Mouse (Mus musculus) T-helper 17 cell (primary cell): ENCODE data around the gene Ccdc61.

ENCODE experiments used
- in situ Hi-C, 2 experiments: fragments of 300-600 bp; cut with MboI, MseI; formaldehyde crosslinking; loops; 1 replicate in 1 of 2; 2 replicates in 1 of 2; pipeline ENCODE4 v1.15.1; 2025; ENCODE audit warnings: high pct_unique_total_duplicates in 2 of 2

The Ccdc61 gene

GRCm38 (mm10) chr7:18916254-18916653 is 6.0 kb upstream of the Ccdc61 start:
- in situ Hi-C loops, result no loop called here

- in situ Hi-C loops, result loop anchor here (5.0 to 10.0 kb wide), 2 partner anchors 78 to 825 kb away; partner anchors contain the start of gene Nanos2 (in 1 of the 2)
These were observed 418 bp downstream of the Ccdc61 start for GRCm38 (mm10) chr7:18909797-18910196.

DNA sequence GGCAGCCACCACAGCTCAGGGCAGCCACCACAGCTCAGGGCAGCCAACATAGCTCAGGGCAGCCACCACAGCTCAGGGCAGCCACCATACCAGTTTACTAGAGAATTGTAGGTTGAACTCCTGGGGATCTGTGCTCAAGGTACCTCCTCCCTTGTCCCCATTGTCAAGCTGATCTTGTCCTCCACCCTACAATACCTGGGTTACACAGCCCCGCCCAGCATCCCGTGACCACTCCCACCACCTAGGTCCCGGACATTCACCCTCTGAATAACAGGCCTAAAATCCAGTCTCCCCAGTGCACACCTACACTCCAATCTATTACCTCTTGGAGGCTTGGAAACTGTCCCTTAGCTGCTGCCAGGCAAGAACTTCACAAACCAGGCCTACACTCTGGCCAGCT is 5.2 kb downstream of the Ccdc61 start:
- in situ Hi-C loops, result loop anchor here in 1 of 2 experiments (10.0 kb wide), 1 partner anchor 830 kb away; no protein-coding TSS in a partner anchor

DNA sequence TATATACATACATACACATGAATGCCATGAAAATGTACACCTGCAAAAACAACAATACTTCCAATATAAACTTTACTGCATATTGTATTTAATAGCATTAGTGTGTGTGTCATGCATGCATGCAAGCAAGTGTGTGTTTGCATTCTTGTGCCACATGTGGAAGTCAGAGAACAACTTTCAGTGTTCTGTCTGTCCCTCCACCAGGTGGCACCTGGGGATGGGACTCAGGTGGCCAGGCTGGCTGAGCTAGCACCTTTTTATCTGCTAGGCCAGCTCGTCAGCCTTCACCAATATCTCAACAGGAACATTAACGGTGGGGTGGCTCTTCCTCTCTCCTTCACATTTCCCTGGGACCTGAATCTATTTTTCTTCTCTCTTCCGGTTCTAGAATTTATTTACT is 7.7 kb downstream of the Ccdc61 start:
- in situ Hi-C loops, result loop anchor here in 1 of 2 experiments (10.0 kb wide), 1 partner anchor 832 kb away; no protein-coding TSS in a partner anchor

DNA sequence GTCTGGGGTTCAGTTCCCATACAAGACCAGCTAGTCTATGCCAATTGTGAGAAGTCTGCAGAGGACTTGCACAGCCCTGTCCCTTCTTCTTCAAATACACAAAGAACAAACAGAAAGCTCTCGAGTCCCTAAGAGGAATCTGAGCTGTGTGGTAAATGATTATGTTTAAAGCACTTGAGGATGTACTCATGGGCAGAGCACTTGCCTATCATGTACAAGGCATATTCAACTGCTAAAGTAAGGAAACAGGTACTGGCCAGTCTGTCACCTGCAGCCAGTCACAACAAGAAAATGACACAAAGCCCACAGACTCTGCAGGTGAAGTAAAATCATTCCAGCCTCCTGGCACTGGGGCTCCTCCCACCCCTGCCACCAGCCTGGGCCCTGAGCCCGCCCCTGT is 9.7 kb downstream of the Ccdc61 start:
- in situ Hi-C loops, result loop anchor here in 1 of 2 experiments (10.0 kb wide), 1 partner anchor 834 kb away; no protein-coding TSS in a partner anchor

- in situ Hi-C loops, result no loop called here
These were observed 13.7 kb downstream of the Ccdc61 start for GRCm38 (mm10) chr7:18896536-18896935.

DNA sequence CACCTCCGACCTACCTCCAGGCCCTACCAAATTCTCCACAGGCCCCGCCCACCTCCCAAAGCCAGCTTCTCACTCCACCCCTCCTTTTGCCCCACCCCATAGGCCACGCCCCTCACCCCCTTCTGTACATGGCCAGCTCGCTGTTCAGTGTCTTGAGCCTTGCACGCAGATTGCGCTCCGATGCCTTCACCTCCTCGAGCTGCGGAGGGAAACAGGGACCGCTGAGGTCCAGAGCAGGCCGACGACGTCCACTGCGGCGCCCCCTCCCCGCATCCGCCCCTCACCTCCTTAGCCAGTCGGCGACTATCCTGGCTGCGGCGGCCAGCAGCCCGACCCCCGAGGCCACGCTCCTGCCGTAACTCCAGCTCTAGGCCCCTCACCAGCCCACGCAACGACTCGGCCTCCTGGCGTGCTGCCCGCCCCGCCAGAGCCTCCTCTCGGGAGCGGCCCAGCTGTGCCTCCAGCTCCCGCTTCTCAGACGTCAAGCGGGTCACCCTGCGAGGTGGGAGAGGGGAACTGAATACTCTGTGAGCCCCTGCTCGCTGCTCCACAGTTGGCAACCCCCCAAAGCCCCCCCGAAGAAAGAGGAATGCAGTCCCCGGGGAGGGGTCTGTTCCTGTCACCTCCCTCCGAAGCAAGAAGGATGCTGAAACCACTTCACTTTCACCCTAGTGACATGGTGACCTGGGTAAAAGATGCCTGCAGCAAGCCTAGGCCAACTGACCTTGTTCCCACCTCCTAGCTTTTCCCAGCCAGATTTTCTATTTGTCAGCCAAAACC is 16.4 kb downstream of the Ccdc61 start:
- in situ Hi-C loops, result no loop called here

- in situ Hi-C loops, result no loop called here
These were observed 17.2 kb downstream of the Ccdc61 start for GRCm38 (mm10) chr7:18893009-18893408.

- in situ Hi-C loops, result no loop called here
These were observed 18.2 kb downstream of the Ccdc61 start for GRCm38 (mm10) chr7:18891872-18892599.

GRCm38 (mm10) chr7:18890848-18891247 is 19.4 kb downstream of the Ccdc61 start:
- in situ Hi-C loops, result no loop called here

DNA sequence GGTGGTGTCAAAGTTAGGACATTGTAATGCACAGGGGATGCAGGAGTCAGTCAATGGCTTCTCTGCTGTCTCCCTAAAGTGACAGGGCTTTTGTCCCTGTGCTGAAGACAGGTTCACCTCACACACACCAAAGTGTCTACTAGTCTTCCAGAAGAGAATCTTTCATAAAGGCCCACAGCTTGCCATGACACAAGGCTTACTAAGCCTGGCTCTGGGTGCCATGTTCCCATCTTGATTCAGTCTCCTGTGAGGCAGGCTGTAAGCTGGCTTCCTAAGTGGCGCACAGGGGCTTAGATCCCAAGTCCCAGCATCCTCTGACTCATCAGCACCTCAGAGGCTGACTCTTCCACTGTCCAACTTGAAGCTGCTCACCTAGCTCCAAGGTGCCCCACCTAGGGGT is 23.3 kb downstream of the Ccdc61 start:
- in situ Hi-C loops, result no loop called here

DNA sequence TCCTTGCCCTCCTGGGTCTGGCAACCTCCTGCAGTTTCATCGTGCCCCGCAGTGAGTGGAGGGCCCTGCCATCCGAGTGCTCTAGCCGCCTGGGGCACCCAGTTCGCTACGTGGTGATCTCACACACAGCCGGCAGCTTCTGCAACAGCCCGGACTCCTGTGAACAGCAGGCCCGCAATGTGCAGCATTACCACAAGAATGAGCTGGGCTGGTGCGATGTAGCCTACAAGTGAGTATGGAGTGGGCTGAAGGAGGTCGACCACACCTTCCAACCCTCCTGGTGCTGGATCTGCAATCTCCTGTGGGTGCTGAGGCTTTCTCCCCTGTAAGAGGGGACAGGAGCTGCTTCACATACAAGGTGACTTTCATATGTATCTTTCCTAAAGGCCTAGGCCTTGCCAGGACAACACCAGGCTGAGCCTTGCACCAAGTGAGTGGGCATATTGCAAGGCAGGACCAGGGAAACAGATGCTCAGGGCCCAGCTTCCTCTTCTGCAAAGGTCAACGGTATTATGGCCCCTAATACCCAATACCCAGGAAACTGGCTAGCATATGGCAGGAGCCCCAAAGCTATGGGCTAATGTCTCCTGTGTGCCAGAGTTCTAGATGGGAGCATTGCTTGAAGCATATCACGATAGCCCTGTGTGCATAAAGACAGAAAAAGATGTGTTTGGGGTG is 25.3 kb downstream of the Ccdc61 start:
- in situ Hi-C loops, result no loop called here

DNA sequence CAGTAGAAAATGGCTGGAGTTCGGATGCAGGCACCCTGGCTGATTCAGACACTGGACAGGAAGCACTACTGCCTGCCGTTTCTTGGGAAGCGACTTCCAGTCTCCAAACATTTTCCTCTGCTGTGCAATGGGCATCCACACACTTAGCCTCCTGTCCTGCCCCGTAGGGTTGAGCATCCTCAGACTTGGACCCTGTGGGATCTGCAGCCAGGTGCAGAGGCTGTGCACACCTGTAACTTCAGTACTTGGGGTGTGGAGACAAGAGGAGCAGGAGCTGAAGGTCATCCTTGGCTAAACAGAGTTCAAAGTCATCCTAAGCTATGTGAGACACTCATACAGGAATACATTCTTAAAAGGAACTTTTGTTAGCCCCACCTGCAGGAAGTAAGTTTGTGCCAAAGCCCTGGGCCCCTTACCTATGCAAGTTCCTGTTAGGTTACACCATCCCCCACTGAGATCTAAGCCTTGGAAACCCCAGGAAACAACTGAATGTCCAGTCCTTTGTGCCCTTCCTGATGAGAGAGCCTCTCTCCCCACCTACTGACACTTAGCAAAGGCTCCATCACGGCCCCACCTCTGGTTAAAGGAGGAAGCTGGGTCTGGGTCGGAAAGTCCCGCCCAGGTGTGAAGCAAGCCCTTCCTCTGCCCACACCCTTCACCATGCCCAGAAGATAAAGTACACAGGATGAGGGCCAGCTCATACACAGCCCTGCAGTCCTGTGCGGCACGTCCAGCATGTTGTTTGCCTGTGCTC is 26.0 kb downstream of the Ccdc61 start:
- in situ Hi-C loops, result no loop called here

- in situ Hi-C loops, result no loop called here
These were observed 31.5 kb downstream of the Ccdc61 start for GRCm38 (mm10) chr7:18878691-18879090.

DNA sequence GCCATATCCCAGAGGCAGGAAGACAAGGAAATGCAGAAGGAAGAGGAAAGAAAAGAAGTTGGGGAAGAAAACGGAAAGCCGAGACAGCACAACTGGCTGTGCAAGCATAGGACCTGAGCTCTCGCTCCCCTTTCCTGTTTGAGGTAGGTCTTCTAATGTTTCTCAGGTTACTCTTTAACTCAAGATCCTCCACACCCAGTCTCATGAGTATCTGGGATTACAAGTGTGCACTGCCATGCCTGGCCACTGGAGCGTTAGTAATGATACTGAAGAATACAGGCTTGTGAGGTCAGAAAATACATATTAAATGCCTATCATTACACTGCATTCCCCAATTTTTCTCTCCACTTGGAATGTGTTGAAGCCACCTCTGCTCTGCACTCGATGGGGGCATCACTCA is 34.8 kb downstream of the Ccdc61 start:
- in situ Hi-C loops, result no loop called here

GRCm38 (mm10) chr7:18873253-18873652 is 37.0 kb downstream of the Ccdc61 start:
- in situ Hi-C loops, result loop anchor here (5.0 kb wide), 2 partner anchors 116 to 126 kb away; no protein-coding TSS in a partner anchor

DNA sequence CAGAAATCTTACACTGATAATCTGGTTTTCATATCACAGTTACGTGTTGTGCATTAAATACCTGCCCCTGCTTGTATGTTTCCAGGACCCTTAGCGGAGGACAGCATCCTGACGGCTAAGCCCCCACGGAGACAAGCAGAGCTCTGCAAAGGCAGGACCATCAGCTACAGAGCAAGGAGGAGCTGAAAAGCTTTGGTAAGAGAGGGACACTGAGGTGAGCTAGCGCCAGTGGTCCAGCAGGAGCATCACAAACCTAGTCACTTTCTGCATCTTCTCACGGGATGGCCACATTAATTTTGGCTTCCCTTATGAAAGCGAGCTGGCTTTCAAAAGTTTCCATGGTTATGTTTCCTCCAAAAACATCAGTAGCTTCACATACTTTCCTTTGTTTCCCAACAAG is 37.4 kb downstream of the Ccdc61 start:
- in situ Hi-C loops, result loop anchor here (5.0 kb wide), 2 partner anchors 116 to 126 kb away; no protein-coding TSS in a partner anchor

DNA sequence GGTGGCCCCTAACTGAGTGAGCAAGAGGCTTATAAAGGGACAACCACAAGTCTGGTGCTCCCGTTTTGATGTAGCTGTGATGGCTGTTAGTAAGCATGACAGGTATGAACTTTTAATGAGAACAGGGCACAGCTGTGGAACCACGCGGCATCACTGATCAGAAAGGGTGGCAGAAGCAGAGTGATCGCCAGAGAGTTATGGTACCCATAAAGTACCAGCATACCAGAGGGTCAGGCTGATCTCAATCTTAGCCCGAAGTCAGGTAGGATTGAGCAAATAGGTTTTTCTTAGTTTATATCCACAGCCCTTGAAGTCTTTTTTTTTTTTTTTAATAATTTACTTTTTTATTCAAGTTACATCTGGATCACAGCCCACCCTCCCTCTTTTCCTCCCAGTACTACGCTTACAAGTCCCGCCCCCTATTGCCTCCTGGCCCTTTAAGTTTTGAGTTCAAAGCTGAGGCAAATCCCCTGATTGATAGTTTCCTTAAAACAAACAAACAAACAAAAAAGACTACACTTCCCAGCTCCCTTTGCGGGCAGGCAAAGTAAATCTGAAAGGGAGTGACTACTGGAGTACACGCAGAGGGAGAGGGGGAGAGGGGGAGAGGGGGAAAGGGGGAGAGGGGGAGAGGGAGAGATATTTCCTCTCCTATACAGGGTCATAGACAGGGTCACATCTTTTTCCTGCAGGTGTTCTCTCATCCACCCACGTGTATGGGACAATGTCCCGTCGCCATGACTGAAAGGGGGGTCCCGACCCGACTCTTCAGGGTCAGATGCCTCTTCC is 38.0 kb downstream of the Ccdc61 start:
- in situ Hi-C loops, result loop anchor here (5.0 kb wide), 2 partner anchors 115 to 125 kb away; no protein-coding TSS in a partner anchor

DNA sequence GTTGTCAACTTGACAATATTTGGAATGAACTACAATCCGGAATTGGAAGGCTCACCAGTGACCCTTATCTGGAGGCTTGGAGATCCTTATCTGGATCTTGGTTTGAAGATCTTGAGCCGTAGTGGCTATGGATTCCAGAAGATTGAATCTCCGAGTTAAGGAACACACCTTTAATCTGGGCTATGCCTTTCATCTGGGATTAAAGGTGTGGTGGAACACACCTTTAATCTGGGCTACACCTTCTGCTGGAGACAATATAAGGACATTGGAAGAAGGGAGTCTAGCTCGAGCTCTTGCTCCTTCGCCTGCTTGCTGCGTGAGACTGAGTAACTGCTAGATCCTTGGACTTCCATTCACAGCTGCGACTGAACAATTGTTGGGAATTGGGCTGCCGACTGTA is 39.2 kb downstream of the Ccdc61 start, which contains the start of gene Pglyrp1:
Gene Pglyrp1 (plus strand): TSS at position 301 of the 400 bp plus-strand sequence.
- in situ Hi-C loops, result loop anchor here (5.0 kb wide), 2 partner anchors 114 to 124 kb away; no protein-coding TSS in a partner anchor

- in situ Hi-C loops, result no loop called here
These were observed 41.7 kb downstream of the Ccdc61 start for GRCm38 (mm10) chr7:18868491-18868890.
